Comparison of ENCODE assay signal across 8 mouse cellular contexts in genomic region chr6:99522359-99523108, GRCm38 (mm10). TPM values are rescaled to one million over a fixed set of nuclear protein-coding genes. Genes with fewer than 3 reads are reported as not detected.
DNase-seq lines count a peak whose midpoint lies in the region; ATAC-seq lines count a peak whose summit lies in the region.

Gene Foxp1, minus strand, starts transcription at chr6:99522721.

- intact Hi-C loops in left cerebral cortex, postnatal 10 days (cut with DNase I) = loop anchor here (5.0 to 10.0 kb wide), 4 partner anchors 80 to 998 kb away; no protein-coding TSS in a partner anchor

- DNase-seq in adipocyte (ENCODE audit: low spot score) = peak; percentile 92
- DNase-seq in embryo, embryonic 10.5 days (ENCODE audit: low spot score) = peak; percentile 83
- peak; percentile 76 for DNase-seq in gastrocnemius, postnatal 25 days
- DNase-seq in left cerebral cortex, postnatal 10 days (ENCODE audit: extremely low spot score in 1 of 2, low spot score in 2 of 2) = peak; percentile 72 to 83
- DNase-seq in right cerebral cortex, postnatal 10 days (ENCODE audit: low spot score in 2 of 2) = peak; percentile 79 to 83
- peak; percentile 73 to 80 for DNase-seq in urinary bladder, postnatal 36 days (ENCODE audit: low spot score in 2 of 2)

- ATAC-seq in inflammation-experienced regulatory T-cells, adult 6 months = peak; percentile 39
- peak; percentile 59 for ATAC-seq in megakaryocyte progenitor cell, adult 5-6 weeks (replicated peaks; ENCODE audit: poor library complexity)

RNA-seq across cellular contexts. Expression of gene Foxp1, which starts in this region (rescaled TPM):
- total RNA-seq in gastrocnemius, postnatal 25 days (2021) = 10 to 100 TPM; 16.9 to 17.8 TPM
- polyA plus RNA-seq in inflammation-experienced regulatory T-cells, adult 6 months (2017; shearing (Covaris generic)) = 100 to 1,000 TPM in 2 of 3 experiments, 10 to 100 TPM in 1; 83.3 to 273 (median 271) TPM
- 100 to 1,000 TPM; 157 to 161 TPM for total RNA-seq in left cerebral cortex, postnatal 10 days (2021)
- 72.1 and 97.3 TPM in 2 replicates for total RNA-seq in megakaryocyte progenitor cell, adult 5-6 weeks (2015)
- total RNA-seq in megakaryocyte progenitor cell, adult 5-6 weeks (2017) = 49.5 and 50.1 TPM in 2 replicates

Comparison
In these comparisons a context has a peak if more than half of its experiments do, and no peak if none do; other contexts are left out.
1. Peak in every context shown above with its lines: DNase-seq and ATAC-seq.